Mouse (Mus musculus): Measurements from ENCODE around the gene Cap1. TPM values are rescaled to one million over a fixed set of nuclear protein-coding genes. Genes with fewer than 3 reads are reported as not detected.
"Not testable (repeated sequence)": the region's sequence is repeated elsewhere in the genome, so short reads cannot be mapped to it uniquely, and the experiment has no call there.

Gene Cap1
- total RNA-seq, 2 experiments from 2014 or later, result 16.7 to 25.5 TPM

GRCm38 (mm10) chr4:122837994-122838393, 47.9 kb downstream of the Cap1 start:
- DNase-seq (ENCODE audit: low spot score), result no peak

GRCm38 (mm10) chr4:122837180-122837730, 48.6 kb downstream of the Cap1 start:
- DNase-seq (ENCODE audit: low spot score), result no peak

- DNase-seq (ENCODE audit: low spot score), result no peak
These were observed 49.5 kb downstream of the Cap1 start for GRCm38 (mm10) chr4:122836403-122836775.

GRCm38 (mm10) chr4:122835530-122836402, 50.1 kb downstream of the Cap1 start, which contains the start of gene Ppt1:
TSS of gene Ppt1 (plus strand) at chr4:122836242.
- peak; percentile 74 for DNase-seq (ENCODE audit: low spot score)

GRCm38 (mm10) chr4:122831888-122832287, 54.0 kb downstream of the Cap1 start:
- DNase-seq (ENCODE audit: low spot score), result no peak

GRCm38 (mm10) chr4:122829339-122829738, 56.5 kb downstream of the Cap1 start:
- no peak for DNase-seq (ENCODE audit: low spot score)

GRCm38 (mm10) chr4:122827651-122828050, 58.2 kb downstream of the Cap1 start:
- DNase-seq (ENCODE audit: low spot score), result no peak

GRCm38 (mm10) chr4:122820941-122821340, 64.9 kb downstream of the Cap1 start:
- not testable (repeated sequence) for DNase-seq (ENCODE audit: low spot score)

- DNase-seq (ENCODE audit: low spot score), result no peak
These were observed 69.7 kb downstream of the Cap1 start for GRCm38 (mm10) chr4:122816202-122816601.

- DNase-seq (ENCODE audit: low spot score), result no peak
These were observed 74.0 kb downstream of the Cap1 start for GRCm38 (mm10) chr4:122811824-122812223.

GRCm38 (mm10) chr4:122811180-122811579, 74.7 kb downstream of the Cap1 start:
- DNase-seq (ENCODE audit: low spot score), result no peak

Other genes with a start within 250 kb of the Cap1 start
- gene 9530002B09Rik, start 196.8 kb downstream of the Cap1 start, total RNA-seq (2021), result not detected
- gene Ppt1, start 49.8 kb downstream of the Cap1 start, total RNA-seq (2021), result 10 to 100 TPM; 11.4 to 12.7 TPM
- under 1 TPM; 0.39 to 0.81 TPM for gene Mfsd2a, start 75.1 kb upstream of the Cap1 start, total RNA-seq (2021)
- under 1 TPM; 0.12 to 0.64 TPM for gene Mycl, start 109.6 kb upstream of the Cap1 start, total RNA-seq (2021)
- gene Trit1, start 130.5 kb upstream of the Cap1 start, total RNA-seq (2021), result 1 to 10 TPM; 6.5 to 6.8 TPM
- not detected for gene Bmp8b, start 219.1 kb upstream of the Cap1 start, total RNA-seq (2021)
- not detected for gene Oxct2b, start 230.2 kb upstream of the Cap1 start, total RNA-seq (2021)

Data from gastrocnemius, adult 18-20 months (tissue).